Mouse (Mus musculus): ENCODE measurements at regions not wholly inside any gene's neighbourhood (a gene's known extent, or its start where the extent isn't known, plus 50 kb on each side); places are given as distances from the start of the nearest gene placed in this dataset.

DNA sequence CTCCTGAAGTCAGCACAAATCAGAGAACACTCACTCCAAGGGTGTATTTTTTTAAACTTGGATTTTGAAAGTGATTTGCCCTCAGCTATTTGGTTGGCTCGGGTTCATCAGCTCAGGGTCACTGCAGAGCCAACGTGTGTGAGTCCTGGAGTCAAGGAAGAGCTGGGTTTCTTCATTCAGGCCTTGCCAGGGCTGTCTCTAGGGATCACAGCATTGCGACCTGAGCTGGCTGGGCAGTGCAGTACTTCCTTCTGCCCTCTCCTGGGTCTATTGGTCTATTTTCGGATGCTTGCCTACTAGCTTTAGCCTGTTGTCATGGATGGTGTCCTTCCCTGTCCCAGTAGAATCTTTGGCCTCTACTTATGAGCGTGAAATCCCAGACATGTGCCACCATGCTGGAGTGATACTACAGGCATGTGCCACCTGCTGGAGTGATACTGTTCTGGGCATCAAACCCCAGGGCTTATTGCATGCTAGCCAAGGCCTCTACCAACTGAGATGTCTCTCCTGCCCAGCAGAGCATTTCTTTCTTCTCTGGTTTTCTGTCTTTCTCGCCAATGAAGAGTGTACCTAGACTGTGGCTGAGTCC lies 211.7 kb upstream of the Rbfox1 start:
- intact Hi-C loops (cut with DNase I) = no loop called here
- no peak for DNase-seq

DNA sequence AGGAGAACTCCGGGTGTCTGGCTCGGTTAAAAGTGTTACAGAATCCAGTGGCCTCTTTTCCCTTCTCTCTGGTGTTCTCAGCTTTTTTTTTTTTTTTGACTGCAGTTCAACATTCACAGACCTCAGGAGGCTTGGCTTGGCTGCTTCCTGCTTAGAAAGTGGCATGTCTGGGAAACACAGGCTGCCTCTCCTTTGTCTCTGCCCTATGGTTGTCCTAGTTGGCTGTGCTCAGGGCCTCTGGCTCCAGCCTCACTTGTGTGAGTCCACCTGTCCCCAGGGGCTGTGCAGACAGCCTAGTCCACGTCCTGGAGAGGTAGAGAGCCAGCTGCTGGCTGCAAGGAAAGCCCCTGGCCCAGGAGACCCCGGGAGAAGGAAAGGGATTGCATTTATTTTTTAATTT lies 212.3 kb upstream of the Rbfox1 start:
- intact Hi-C loops (cut with DNase I) = no loop called here
- peak in 1 of 2 experiments; percentile 5 for DNase-seq

DNA sequence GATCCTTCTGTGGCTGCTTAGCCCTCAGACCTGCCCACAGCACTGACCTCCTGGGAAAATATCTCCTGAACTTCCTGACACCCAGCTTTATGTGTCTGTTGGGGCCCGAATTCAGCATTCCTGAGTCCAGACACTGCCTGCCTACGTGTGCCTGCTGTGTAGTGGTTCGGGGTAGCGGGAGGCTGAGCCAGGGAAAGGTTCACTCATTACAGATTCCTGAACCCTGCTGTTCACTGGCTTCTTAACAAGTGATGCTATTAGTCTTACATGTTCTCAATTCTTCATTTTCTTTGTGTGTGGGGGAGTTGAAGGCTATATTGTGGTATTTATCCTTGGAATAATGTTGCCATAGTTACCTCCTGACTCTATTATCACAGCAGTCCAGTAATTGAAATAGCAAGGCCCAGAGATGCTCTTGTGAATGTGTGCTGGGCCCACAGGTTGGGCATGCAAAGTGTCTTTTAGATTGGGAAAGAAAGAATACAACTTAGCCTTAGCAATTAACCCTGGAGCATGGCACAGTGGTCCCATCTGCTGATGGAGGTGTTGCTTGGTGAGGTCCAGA lies 216.7 kb upstream of the Rbfox1 start:
- no peak for DNase-seq
- intact Hi-C loops (cut with DNase I) = no loop called here

DNA sequence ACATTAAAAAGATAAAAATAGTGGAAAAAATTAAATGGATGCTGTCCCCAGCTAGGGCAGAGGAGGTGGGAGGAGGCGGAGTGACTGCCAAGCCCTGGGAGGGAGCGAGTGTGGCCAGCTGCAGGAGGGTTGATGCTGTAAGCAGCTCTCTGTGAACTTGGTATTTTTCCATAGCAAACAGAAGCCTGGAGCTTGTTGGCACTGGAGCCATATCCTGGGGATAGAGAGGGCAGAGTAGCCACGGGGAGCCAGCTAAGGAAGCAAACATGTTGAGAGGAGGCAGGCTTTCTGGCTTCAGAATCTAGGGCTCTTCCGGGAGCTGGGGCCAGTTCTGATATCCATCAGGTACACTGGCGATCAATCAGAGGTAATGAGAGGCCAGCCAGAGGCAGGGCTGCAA lies 223.2 kb upstream of the Rbfox1 start:
- no peak for DNase-seq
- intact Hi-C loops (cut with DNase I) = no loop called here

DNA sequence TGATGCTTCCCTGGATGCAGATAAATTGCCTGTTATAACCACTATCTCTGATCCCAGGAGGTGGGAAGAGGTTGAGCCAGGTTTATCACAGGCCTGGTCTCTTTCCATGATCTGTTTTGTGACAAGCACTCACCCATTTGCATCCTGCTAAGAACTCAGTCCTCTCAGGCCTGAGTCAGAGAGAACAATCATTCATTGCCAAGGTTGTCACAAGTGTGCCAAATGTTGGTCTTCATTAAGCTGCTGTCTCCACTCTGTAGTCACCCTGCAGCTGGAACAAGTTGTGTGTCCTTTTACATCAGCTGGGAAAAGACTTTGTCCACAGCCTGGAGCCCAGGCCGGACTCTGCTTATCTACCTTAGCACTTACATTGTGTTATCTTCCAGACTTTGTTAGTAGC lies 233.6 kb upstream of the Rbfox1 start:
- intact Hi-C loops (cut with DNase I) = no loop called here
- DNase-seq = no peak

DNA sequence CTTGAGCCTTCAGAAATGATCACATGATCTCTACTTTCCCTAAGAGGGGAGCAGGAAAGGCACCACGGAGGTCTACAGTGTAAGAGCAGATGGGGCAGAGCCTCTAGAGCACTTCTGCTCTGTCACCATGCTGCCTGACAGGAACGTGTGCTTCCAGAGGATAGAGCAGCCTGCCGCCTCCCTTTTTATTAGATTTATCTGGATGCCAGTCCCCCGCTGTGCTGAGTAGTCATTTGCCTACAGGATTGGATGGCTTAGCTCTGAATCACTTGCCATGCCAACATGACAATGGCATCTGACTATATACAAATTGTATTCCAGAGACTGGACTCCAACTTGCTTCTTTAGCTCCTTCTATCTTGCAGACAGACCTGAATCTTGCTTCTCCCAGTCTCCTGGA lies 234.2 kb upstream of the Rbfox1 start:
- no peak for DNase-seq
- intact Hi-C loops (cut with DNase I) = no loop called here

DNA sequence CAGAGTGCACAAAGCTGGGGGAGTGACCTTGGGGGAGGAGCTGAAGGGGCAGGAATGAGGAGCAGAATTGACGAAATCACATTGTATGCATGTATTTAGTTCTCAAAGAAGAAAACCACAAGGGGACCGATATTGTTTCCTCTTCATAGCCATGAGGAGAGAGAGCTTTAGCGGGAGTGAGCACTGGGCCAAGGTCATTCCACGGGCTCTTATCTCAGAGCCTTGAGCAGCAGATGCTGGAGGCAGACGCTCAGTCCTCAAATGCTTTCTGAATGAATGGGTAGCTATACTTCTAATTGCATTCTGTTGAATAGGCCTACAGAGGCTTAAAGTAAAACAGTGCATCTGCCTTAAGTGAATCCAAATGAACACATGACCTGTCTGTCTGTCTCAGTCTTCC lies 245.2 kb upstream of the Rbfox1 start:
- intact Hi-C loops (cut with DNase I) = no loop called here
- no peak for DNase-seq

DNA sequence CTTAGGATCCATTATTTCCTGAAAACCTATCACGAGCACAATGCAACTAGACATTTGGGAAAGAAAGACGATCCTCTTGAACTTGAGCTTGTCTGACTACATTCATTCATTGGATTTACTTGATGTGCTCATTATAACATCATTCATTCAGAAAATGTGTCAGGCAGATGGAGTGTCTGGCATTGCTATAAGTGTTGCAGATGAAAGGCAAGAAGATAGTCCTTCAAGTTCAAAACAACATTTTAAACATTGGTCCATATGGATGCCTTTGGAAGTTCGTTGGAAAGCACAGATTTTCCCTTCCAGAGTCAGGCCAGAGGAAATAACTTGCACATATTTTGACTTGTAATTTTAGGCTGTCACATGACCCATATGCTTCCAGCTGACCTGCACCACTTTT lies 255.2 kb upstream of the Rbfox1 start:
- DNase-seq = no peak
- intact Hi-C loops (cut with DNase I) = no loop called here

DNA sequence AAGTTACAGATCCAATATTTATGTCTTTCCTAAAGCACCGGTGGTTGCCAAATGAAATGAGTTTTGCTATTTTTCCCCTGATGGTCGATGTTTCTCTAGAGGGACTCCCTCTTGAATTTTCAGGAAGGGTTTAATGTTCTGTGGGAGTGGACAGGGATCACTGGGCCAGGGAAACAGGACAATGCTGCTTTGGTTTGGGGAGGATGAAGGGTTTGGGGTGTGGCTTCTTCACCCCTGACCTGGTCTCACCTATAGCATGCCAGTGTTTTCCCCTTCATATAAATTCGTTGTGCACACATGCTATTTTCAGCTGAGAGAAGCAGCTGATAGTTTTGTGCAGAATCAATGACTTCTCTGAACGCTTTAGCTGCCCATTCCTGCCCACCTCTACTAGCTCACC lies 257.2 kb upstream of the Rbfox1 start:
- no peak for DNase-seq
- intact Hi-C loops (cut with DNase I) = no loop called here

DNA sequence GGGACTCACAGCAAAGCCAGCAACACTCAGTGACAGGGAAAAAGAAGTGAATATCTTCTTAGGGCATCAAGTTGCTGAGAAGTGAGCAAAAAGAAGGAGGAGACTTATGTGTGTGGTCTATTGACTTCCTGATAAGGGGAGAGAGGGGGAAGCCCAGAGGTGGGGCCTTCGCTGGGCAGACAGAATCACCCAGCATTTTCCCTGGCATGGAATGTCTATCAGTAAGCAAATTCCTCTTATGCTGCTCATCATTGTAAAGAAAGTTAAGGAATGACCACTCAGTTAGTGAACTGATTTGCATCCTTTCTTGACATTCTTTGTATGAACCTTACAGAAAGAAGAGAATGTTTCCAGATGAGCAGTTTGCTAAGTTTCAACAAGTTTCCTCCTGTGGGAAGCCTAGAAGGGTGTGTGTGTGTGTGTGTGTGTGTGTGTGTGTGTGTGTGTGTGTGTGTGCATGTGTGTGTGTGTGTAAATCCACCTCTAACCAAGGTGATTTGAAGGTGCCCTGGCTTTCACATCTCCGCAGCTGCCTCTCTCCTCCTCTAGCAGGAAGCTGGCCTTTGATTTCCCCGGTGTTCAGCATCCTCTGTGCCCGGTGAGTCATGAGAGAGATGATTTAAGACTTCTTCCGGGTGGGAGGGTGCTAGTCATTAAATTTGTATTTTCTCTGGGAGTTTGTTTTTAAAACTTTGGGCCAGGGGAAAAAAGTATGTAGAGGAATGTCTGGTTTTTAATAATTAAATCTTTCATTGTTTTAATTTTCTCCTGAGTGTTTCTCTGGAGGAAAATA lies 257.8 kb upstream of the Rbfox1 start:
- no peak for DNase-seq
- intact Hi-C loops (cut with DNase I) = no loop called here

DNA sequence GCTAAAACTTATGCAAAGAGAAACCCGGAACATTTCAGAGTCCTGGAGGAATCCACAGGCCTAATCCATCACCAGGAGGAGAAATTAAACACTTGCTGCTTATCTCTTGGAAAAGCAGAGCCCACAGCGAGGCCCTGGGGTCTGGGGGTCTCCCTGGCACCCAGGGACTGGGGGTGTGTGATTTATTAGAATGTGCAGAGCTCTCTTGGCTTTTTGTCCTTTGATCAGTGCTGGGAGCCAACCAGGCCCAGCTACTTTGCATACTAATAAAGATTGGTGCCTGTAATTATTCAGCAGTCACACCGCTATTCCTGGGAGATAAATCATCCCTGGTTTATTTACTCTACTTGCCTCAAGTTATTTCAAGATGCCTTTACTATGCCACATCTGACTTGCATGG lies 260.0 kb upstream of the Rbfox1 start:
- intact Hi-C loops (cut with DNase I) = no loop called here
- DNase-seq = no peak

DNA sequence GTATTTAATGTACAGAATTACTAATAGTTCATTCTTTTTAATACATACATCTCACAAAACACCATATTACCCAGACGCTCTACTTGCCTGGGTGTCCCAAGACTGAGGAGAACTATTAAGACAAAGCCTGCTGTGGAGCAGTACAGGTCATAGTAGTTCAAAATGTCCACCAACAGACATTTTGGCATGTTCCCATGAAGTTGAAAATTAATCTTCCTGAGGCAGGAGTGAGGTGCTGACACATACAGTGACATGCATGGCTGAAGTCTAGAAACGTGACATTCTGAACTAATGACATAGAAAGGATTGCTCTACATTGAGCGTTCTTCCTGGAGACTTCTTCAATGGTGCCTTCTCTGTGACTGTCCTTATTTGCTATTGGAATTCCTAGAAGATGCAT lies 264.6 kb upstream of the Rbfox1 start:
- intact Hi-C loops (cut with DNase I) = no loop called here
- no peak for DNase-seq

DNA sequence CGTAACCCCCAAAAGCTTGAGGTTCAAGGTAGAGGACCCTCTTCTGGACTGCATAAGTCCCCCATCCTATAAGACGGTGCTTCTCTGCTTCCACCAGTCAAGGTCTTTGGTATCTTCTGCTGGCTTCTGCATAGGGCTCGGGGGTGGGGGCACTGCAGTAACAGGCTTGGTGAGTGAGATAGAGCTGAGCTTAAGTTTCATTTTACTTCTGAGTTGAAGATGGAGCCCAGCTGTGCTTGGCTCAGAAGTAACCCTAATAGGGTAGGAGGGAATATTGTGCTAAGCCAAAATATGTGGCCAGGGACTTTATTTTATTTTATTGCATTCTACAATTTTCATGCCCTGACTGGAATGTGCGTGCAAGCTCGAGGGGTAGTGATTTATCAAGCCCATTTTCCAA lies 268.8 kb upstream of the Rbfox1 start:
- no peak for DNase-seq
- intact Hi-C loops (cut with DNase I) = no loop called here

DNA sequence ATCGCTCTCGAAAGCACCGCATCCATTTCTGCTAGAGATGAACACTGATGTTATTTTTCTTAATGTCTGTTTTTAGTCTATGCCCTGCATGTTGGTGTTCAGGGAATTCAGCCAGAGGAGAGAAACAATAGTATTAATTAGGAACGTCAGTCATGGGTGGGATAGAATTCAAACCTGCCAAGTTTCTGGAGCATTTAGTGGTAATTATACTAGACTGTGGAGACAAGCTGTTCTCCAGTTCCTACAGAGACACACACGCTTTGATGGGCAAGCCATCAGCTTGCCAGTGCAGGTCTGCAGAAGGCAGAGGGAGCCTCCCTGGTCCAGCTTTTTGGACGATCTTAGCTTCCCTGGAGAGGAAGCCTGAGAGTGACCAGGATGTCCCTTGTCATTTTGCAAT lies 289.8 kb upstream of the Rbfox1 start:
- DNase-seq = no peak
- intact Hi-C loops (cut with DNase I) = no loop called here

DNA sequence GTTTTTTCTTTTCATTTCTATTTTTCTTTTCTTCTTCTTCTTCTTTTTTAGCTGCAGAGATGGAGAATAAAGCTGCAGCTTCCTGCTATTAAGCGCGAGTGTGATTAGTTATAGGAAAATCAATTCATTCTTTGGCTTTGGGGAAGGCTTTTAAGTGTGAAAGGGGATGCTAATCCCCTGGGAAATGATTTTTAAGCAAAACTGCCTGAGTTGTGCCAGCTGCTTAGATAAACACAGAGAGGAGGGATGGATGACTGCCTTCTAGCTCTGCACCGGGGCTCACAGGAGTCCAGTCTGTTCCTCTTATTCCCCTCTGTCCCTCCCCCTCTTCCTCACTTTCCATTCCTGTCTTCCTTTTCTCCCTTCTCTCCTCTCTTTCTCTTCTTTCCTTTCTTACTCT lies 306.8 kb upstream of the Rbfox1 start:
- no peak for DNase-seq
- intact Hi-C loops (cut with DNase I) = no loop called here

DNA sequence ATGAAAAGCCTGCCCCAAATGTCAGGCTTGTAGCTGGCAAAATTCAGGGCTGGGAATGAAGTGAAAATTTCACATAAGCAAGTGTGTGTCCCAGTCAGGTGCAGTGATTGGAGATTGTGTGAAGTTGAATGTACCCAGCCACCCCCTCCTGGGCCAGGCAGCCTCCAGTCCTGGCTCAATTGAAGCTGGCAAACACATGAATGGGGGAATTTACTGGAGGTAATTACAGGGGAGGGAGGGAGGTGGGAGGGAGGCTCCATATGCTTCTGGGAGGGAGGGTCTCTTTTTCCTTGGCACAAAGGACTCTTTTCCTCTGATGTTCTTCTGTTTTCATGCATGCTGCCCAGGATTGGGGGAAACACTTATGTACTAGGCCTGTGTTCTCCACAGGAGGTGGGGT lies 312.4 kb upstream of the Rbfox1 start:
- no peak for DNase-seq
- intact Hi-C loops (cut with DNase I) = no loop called here

DNA sequence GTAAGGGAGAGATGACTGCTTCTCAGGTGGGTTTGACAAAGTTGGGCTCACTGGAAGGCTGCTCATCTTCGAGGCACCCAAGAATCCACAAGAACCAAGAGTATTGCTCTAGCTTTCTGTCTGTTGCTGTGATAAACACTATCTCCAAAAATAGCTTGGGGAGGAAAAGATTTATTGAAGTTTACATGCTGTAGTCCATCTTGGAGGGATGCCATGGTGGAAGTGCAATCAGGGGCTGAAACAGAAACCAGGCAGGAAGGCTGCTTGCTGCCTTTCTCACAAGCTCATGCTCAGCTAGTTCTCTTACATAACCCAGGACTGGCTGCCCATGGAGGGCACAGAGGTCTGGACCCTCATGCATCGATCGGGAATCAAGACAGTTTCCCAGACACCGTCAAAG lies 314.5 kb upstream of the Rbfox1 start:
- intact Hi-C loops (cut with DNase I) = no loop called here
- no peak for DNase-seq

DNA sequence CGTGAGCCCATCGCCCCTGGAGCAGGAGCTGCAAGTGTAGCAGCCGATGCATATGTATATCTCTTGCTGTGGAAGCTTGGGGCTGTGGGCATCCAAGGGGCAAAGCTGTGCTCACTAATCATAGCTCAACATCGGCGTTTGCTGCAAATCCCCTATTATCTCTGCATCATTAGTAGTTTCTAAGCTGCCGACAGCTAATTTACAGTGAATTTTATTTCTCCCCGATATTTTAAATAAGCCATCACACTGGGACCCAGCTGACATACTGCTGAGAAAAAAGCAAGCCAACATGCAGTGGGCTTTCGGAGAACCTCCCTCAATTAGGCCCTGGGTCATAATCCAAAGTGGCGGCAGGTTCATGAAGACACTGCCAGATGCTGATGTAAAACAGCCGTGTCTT lies 313.3 kb upstream of the Eef2kmt start:
- DNase-seq = no peak
- intact Hi-C loops (cut with DNase I) = no loop called here

DNA sequence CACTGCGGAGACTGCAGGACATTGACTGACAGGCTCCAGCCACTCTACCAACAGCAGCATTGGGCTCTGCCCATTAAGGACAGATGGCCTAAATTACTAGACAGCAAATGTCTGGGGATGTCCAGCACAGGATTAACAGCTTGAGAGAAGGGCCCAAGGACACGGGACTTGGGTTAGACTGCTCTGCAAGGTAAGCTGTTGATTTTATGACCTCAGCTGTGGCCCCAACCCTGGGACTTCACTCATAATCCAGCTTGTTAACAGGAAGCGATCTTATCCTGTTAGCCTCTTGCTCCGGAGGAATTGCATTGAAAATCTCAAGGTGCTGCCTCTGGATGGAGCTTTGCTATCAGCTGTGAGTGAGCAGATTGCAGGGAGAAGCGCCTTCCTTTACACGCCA lies 293.2 kb upstream of the Eef2kmt start:
- intact Hi-C loops (cut with DNase I) = no loop called here
- no peak for DNase-seq

DNA sequence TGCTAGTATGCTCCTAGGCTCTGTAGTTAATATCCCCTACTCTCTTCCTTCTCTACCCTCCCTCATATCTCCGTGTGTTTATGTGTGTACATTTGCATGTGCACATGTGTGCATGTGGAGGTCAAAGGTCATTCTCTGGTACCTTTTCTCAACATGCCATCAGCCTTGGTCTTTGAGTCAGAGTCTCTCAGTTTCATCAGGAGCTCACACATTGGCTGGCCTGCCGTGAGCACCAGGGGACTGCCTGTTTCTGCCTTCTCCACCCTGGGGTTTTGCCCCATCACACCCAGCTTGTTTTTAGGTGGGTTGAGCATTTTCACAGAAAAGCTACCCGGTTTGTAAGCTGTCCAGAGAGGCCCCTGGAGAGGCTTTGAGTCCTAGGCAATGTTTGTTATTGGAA lies 292.8 kb upstream of the Eef2kmt start:
- intact Hi-C loops (cut with DNase I) = no loop called here
- DNase-seq = no peak

DNA sequence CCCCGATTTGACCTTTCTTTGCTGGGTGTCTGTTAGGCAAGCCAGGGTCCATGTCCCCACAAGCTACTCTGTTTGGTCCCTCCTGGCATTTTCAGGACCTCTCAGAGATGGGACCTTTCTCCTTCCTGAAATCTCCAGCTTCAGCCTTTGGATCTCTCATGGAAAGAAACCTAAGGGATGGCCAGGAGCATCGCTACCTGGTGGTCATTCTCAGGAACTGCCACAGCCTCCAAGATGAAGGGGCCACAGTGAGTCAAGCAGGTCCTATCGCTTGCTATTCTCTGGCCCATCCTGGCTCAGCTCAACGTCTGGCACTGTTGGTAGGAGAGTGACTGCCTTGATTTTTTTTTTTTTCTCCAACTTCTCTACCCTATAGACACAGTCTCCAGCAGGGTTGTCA lies 291.0 kb upstream of the Eef2kmt start:
- intact Hi-C loops (cut with DNase I) = no loop called here
- no peak for DNase-seq

DNA sequence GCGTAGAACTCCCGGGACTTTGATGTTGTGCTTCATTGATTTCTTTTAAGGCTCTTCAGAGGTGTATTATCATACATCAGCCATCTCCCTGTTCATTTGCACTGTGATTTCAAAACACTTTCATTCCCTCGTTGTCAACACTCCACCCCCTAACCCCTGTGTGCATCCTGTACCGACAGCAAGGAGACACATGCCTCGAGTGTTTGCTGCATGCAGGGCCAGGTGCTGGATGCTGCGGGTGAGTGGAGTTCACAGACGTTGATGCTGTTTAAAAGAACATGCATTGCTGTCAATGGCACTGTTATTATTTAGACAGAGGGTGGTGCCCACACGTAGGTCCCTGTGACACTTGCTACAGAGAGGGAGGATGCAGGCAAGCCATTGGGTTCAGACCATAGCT lies 290.0 kb upstream of the Eef2kmt start:
- no peak for DNase-seq
- intact Hi-C loops (cut with DNase I) = no loop called here

DNA sequence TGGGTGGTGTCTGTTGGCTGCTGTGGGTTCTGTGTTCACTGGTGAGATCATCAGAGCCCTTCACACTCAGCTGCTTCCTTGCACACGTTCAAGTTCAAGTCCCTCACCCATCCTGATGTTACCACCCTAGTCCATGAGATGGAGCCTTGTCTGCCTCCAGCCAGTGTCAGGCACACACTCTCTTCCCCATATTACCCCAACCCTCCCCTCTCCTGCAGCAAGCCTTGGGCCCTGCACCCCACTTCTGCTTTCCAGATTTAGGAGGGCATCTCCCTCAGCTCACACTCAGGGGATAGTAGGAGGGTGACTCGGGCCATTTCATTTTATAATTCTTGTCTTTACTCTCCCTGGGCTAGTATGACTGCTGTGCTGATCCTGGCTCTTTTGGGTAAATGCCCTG lies 288.7 kb upstream of the Eef2kmt start:
- DNase-seq = no peak
- intact Hi-C loops (cut with DNase I) = no loop called here
